Mouse (Mus musculus) MEL (cell line): ENCODE results near the gene 4930432M17Rik. TPM values are rescaled to one million over a fixed set of nuclear protein-coding genes. Genes with fewer than 3 reads are reported as not detected.
A peak's percentile ranks its signal among the peaks of the same experiment; 100 is the strongest.

Source experiments
- DNase-seq: peaks from one replicate; pipeline ENCODE4 v3.0.0; 2011; ENCODE audit warnings: low read depth, low spot score
- H3K27ac ChIP-seq: 2 replicates; pipeline ENCODE4 v1.5.1; 2012; ENCODE audit warnings: low read depth, mild to moderate bottlenecking, control low read depth, low read length, moderate library complexity; ENCODE audit not compliant: control insufficient read depth
- H3K27me3 ChIP-seq, 2 experiments: fragments of 150-350 bp in 1 of 2; sonication (generic) in 1 of 2; 2 replicates each; pipeline ENCODE4 v1.6.1; 2012; ENCODE audit warnings: low read length in 2 of 2, mild to moderate bottlenecking in 2 of 2, improper control_type of control experiment in 1 of 2, moderate library complexity in 1 of 2; ENCODE audit not compliant: insufficient read depth in 2 of 2, control insufficient read depth in 1 of 2
- H3K36me3 ChIP-seq, 2 experiments: 2 replicates each; pipeline ENCODE4 v1.6.1; 2012 to 2014; ENCODE audit warnings: low read length in 2 of 2, improper control_type of control experiment in 1 of 2, inconsistent platforms in 1 of 2, mild to moderate bottlenecking in 1 of 2; ENCODE audit not compliant: insufficient read depth in 2 of 2, control insufficient read depth in 1 of 2
- H3K4me1 ChIP-seq, 2 experiments: fragments of 150-350 bp in 1 of 2; sonication (generic) in 1 of 2; 2 replicates each; pipeline ENCODE4 v1.6.1; 2012; ENCODE audit warnings: low read length in 2 of 2, improper control_type of control experiment in 1 of 2, mild to moderate bottlenecking in 1 of 2; ENCODE audit not compliant: insufficient read depth in 2 of 2, control insufficient read depth in 1 of 2
- H3K4me3 ChIP-seq, 2 experiments: fragments of 150-350 bp in 1 of 2; sonication (generic) in 1 of 2; 2 replicates each; pipeline ENCODE4 v1.5.1; 2012; ENCODE audit warnings: low read depth in 2 of 2, low read length in 2 of 2, mild to moderate bottlenecking in 2 of 2, moderate library complexity in 2 of 2, control low read depth in 1 of 2, improper control_type of control experiment in 1 of 2; ENCODE audit not compliant: control insufficient read depth in 1 of 2, insufficient read depth in 1 of 2
- H3K79me2 ChIP-seq: 2 replicates; pipeline ENCODE4 v1.6.1; 2012; ENCODE audit warnings: mild to moderate bottlenecking, low read length, moderate library complexity; ENCODE audit not compliant: control insufficient read depth, poor library complexity, insufficient read depth
- H3K9ac ChIP-seq: 2 replicates; pipeline ENCODE4 v1.6.1; 2012; ENCODE audit warnings: low read depth, mild to moderate bottlenecking, control low read depth, low read length, moderate library complexity; ENCODE audit not compliant: control insufficient read depth, poor library complexity, severe bottlenecking
- H3K9me3 ChIP-seq: fragments of 150-350 bp; sonication (generic); replicated peaks from 2 replicates; pipeline ENCODE4 v1.6.1; 2012; ENCODE audit warnings: mild to moderate bottlenecking, low read length, improper control_type of control experiment, moderate library complexity; ENCODE audit not compliant: insufficient read depth
- BHLHE40 ChIP-seq: IDR thresholded peaks from 2 replicates; pipeline ENCODE4 v1.6.1; 2012; ENCODE audit warnings: low read depth, mild to moderate bottlenecking, inconsistent platforms, low read length, improper control_type of control experiment, borderline replicate concordance
- CHD2 ChIP-seq: IDR thresholded peaks from 2 replicates; pipeline ENCODE4 v1.6.1; 2011; ENCODE audit warnings: low read length, improper control_type of control experiment
- CTCF ChIP-seq, 3 experiments: IDR thresholded peaks in 2 of 3; conservative IDR thresholded peaks in 1 of 3; 2 replicates each; pipeline ENCODE4 v1.5.1; 2011 to 2012; ENCODE audit warnings: low read length in 3 of 3, low read depth in 2 of 3, mild to moderate bottlenecking in 2 of 3, improper control_type of control experiment in 1 of 3, inconsistent platforms in 1 of 3, mixed read lengths in 1 of 3, moderate library complexity in 1 of 3; ENCODE audit not compliant: control insufficient read depth in 1 of 3, insufficient read depth in 1 of 3, poor library complexity in 1 of 3, severe bottlenecking in 1 of 3
- ELF1 ChIP-seq: IDR thresholded peaks from 2 replicates; pipeline ENCODE4 v1.6.1; 2014; ENCODE audit warnings: low read depth, mild to moderate bottlenecking, inconsistent platforms, low read length, improper control_type of control experiment, moderate library complexity
- EP300 ChIP-seq, 2 experiments: IDR thresholded peaks; 2 replicates each; pipeline ENCODE4 v1.6.1; 2011; ENCODE audit warnings: improper control_type of control experiment in 2 of 2, low read length in 2 of 2, low read depth in 1 of 2, mild to moderate bottlenecking in 1 of 2
- GATA1 ChIP-seq: IDR thresholded peaks from 2 replicates; pipeline ENCODE4 v1.6.1; 2011; ENCODE audit warnings: low read depth, low read length, improper control_type of control experiment
- HCFC1 ChIP-seq: IDR thresholded peaks from 2 replicates; pipeline ENCODE4 v1.6.1; 2012; ENCODE audit warnings: low read depth, mild to moderate bottlenecking, inconsistent platforms, low read length, improper control_type of control experiment, moderate library complexity
- KAT2A ChIP-seq: conservative IDR thresholded peaks from 2 replicates; pipeline ENCODE4 v1.6.1; 2012; ENCODE audit warnings: low read depth, low read length, improper control_type of control experiment, inconsistent platforms
- MAFK ChIP-seq: IDR thresholded peaks from 2 replicates; pipeline ENCODE4 v1.6.1; 2011; ENCODE audit warnings: low read depth, mild to moderate bottlenecking, low read length, improper control_type of control experiment, borderline replicate concordance
- MAX ChIP-seq: IDR thresholded peaks from 2 replicates; pipeline ENCODE4 v1.6.1; 2011; ENCODE audit warnings: low read length, improper control_type of control experiment
- MXI1 ChIP-seq: IDR thresholded peaks from 2 replicates; pipeline ENCODE4 v1.6.1; 2011; ENCODE audit warnings: mild to moderate bottlenecking, low read depth, low read length, improper control_type of control experiment
- MYC ChIP-seq: IDR thresholded peaks from 2 replicates; pipeline ENCODE4 v1.6.1; 2011; ENCODE audit warnings: low read depth, mild to moderate bottlenecking, low read length, improper control_type of control experiment, moderate library complexity
- NELFE ChIP-seq: IDR thresholded peaks from 2 replicates; pipeline ENCODE4 v1.6.1; 2011; ENCODE audit warnings: low read depth, low read length, improper control_type of control experiment
- NRF1 ChIP-seq: IDR thresholded peaks from 2 replicates; pipeline ENCODE4 v1.6.1; 2014; ENCODE audit warnings: low read depth, mild to moderate bottlenecking, inconsistent platforms, low read length, improper control_type of control experiment, moderate library complexity; ENCODE audit not compliant: poor library complexity, insufficient read depth, severe bottlenecking
- POLR2A ChIP-seq, 2 experiments: IDR thresholded peaks; 2 replicates each; pipeline ENCODE4 v1.6.1; 2011 to 2012; ENCODE audit warnings: low read length in 2 of 2, mild to moderate bottlenecking in 2 of 2, control low read depth in 1 of 2, improper control_type of control experiment in 1 of 2, low read depth in 1 of 2, moderate library complexity in 1 of 2; ENCODE audit not compliant: control insufficient read depth in 1 of 2, insufficient read depth in 1 of 2, poor library complexity in 1 of 2
- POLR2AphosphoS2 ChIP-seq: IDR thresholded peaks from 2 replicates; pipeline ENCODE4 v1.6.1; 2011; ENCODE audit warnings: low read length, improper control_type of control experiment
- POLR2AphosphoS5 ChIP-seq: IDR thresholded peaks from 2 replicates; pipeline ENCODE4 v1.6.1; 2012; ENCODE audit warnings: low read depth, borderline replicate concordance, mild to moderate bottlenecking, inconsistent platforms, low read length, moderate library complexity, mixed read lengths
- SIN3A ChIP-seq: IDR thresholded peaks from 2 replicates; pipeline ENCODE4 v1.6.1; 2012; ENCODE audit warnings: low read length, improper control_type of control experiment, inconsistent platforms
- SMC3 ChIP-seq: IDR thresholded peaks from 2 replicates; pipeline ENCODE4 v1.6.1; 2011; ENCODE audit warnings: low read depth, low read length, improper control_type of control experiment
- TAL1 ChIP-seq: IDR thresholded peaks from 2 replicates; pipeline ENCODE4 v1.6.1; 2012; ENCODE audit warnings: mild to moderate bottlenecking, inconsistent platforms, low read length, moderate library complexity, mixed read lengths
- TBP ChIP-seq: IDR thresholded peaks from 2 replicates; pipeline ENCODE4 v1.8.0; 2011; ENCODE audit warnings: low read depth, low read length, improper control_type of control experiment
- TCF12 ChIP-seq: IDR thresholded peaks from 2 replicates; pipeline ENCODE4 v1.6.1; 2014; ENCODE audit warnings: low read depth, mild to moderate bottlenecking, inconsistent platforms, low read length, improper control_type of control experiment, moderate library complexity
- USF1 ChIP-seq: IDR thresholded peaks from 2 replicates; pipeline ENCODE4 v1.6.1; 2014; ENCODE audit warnings: low read depth, mild to moderate bottlenecking, inconsistent platforms, low read length, improper control_type of control experiment, moderate library complexity
- ZC3H11A ChIP-seq: IDR thresholded peaks from 2 replicates; pipeline ENCODE4 v1.6.1; 2012; ENCODE audit warnings: low read depth, mild to moderate bottlenecking, inconsistent platforms, low read length, improper control_type of control experiment
- ZKSCAN1 ChIP-seq: IDR thresholded peaks from 2 replicates; pipeline ENCODE4 v1.6.1; 2012; ENCODE audit warnings: low read depth, mild to moderate bottlenecking, inconsistent platforms, low read length, improper control_type of control experiment, moderate library complexity
- ZMIZ1 ChIP-seq: IDR thresholded peaks from 2 replicates; pipeline ENCODE4 v1.6.1; 2012; ENCODE audit warnings: low read depth, mild to moderate bottlenecking, inconsistent platforms, low read length, improper control_type of control experiment, moderate library complexity
- polyA plus RNA-seq, 2 experiments: library from polyadenylated mRNA; stranded (reverse) in 1 of 2; unstranded in 1 of 2; fragments of >175 nt in 1 of 2; fragments of >200 nt in 1 of 2; gene quantifications; 2 replicates each; pipeline versions ENCODE4 v1.2.1 to v1.2.4; 2012; ENCODE audit warnings: low replicate concordance in 2 of 2, low read depth in 1 of 2; ENCODE audit not compliant: insufficient read length in 2 of 2, insufficient read depth in 1 of 2, missing spikeins in 1 of 2
- total RNA-seq: library from RNA; depleted of rRNA; stranded (reverse); fragments of 300-350 nt; gene quantifications from 2 replicates; pipeline ENCODE4 v1.2.3, GENCODE M21; 2012

The 4930432M17Rik gene
- total and polyA plus RNA-seq, 3 experiments, result not detected

DNA sequence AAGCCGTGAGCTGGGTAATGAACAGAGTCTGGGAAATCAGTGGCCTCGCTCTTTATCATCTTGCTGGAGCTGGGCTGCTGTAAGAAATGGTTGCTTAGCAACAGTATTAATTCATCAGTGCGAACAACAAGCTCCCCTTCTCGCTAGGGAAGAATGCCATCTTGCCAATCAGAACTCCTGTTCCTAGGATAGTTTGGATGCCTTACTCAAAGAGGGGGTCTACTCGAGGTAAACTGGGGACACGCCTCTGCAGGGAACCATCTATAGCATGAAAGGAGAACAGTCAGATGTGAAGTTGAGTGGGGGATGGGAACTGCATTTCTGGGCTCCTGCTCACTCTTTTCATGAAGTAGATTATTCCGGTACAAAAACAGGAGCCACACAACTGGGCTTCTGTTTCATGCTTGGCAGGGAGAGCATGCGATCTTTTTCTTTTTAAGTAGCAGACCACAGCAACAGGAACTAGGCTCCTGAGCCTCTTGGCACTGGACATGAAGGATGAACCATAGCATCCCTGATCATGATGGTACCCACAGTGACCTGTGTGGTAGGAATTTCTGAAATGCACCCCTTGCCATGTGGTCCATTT, 29.9 kb downstream of the 4930432M17Rik start:
- Histone ChIP-seq H3K9ac (no peak overlapping the region), H3K4me3 (no peak overlapping the region), H3K27ac (no peak overlapping the region), H3K4me1 (peaks cover 0 to 7% of the 10 kb centered on the region in 2 experiments; a peak in 1 of 4 replicates), H3K79me2 (no peaks in the 10 kb centered on the region), H3K36me3 (no peaks in the 10 kb centered on the region), H3K27me3 (no peaks in the 10 kb centered on the region; a peak in 2 of 4 replicates), H3K9me3 (no peaks in the 10 kb centered on the region)
- DNase-seq, result no peak
- TF ChIP-seq ZKSCAN1, result no peak
- no peak for TF ChIP-seq CHD2
- no peak for TF ChIP-seq KAT2A

DNA sequence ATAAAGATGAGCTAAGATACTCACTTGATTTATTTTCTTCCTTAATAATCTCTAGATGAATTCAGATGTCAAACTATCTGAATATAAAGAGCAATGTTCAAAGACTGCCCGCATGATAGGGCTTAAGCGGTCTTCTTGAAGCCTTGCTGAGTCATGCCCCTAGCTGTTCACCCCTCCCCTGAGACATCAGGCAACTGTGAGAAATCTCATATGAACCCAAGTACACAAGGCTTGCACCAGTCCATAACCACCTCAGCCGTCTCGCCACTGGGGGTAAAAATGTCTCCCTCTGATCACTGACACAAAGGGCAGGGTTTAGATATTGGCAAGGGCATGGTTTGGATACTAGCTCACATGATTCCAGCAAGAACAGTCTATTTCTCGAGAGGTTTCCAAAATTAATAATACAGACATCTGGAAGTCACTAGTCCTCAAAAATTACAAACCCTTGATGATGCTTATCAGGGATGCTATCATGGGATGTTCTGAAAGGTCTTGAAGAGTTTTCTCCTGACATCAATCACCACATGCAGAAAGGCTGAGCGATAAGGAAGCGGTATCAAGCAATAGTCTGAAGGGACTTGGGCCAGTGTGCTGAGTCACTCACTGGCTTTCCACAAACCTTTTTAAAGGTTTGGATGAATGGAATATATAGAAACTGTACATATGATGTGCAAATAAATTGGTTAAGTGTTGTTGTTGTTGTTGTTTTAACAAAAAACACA, 32.8 kb downstream of the 4930432M17Rik start:
- Histone ChIP-seq H3K9me3 (no peaks in the 10 kb centered on the region), H3K36me3 (no peaks in the 10 kb centered on the region), H3K79me2 (no peaks in the 10 kb centered on the region), H3K27ac (no peak overlapping the region), H3K9ac (no peak overlapping the region), H3K27me3 (no peaks in the 10 kb centered on the region; a peak in 2 of 4 replicates), H3K4me3 (no peak overlapping the region), H3K4me1 (no peaks in the 10 kb centered on the region)
- peak; percentile 6 for DNase-seq
- TF ChIP-seq TCF12 (no peak), BHLHE40 (no peak), SMC3 (no peak), KAT2A (no peak), POLR2A (IDR thresholded peaks at IDR 0.05; ENCODE audit: control insufficient read depth in 1 of 2, insufficient read depth in 1 of 2, low read depth in 1 of 2, low read length in 2 of 2, poor library complexity in 1 of 2) (no peak), TAL1 (no peak), EP300 (IDR thresholded peaks at IDR 0.05; ENCODE audit: low read depth in 1 of 2, low read length in 2 of 2) (no peak), MAX (no peak), CTCF (IDR thresholded peaks at IDR 0.05 in 2 of 3, conservative IDR thresholded peaks at IDR 0.05 in 1 of 3; ENCODE audit: control insufficient read depth in 1 of 3, insufficient read depth in 1 of 3, low read depth in 2 of 3, low read length in 3 of 3, poor library complexity in 1 of 3, severe bottlenecking in 1 of 3) (no peak), USF1 (no peak), ELF1 (no peak), GATA1 (no peak)

GRCm38 (mm10) chr3:121703880-121704243, 33.3 kb downstream of the 4930432M17Rik start:
- Histone ChIP-seq H3K9ac (no peak overlapping the region), H3K4me3 (no peak overlapping the region), H3K79me2 (no peaks in the 10 kb centered on the region), H3K4me1 (no peaks in the 10 kb centered on the region), H3K9me3 (no peaks in the 10 kb centered on the region), H3K27ac (no peak overlapping the region), H3K27me3 (no peaks in the 10 kb centered on the region; a peak in 2 of 4 replicates), H3K36me3 (no peaks in the 10 kb centered on the region)
- DNase-seq, result no peak
- TF ChIP-seq ZC3H11A (no peak), MAFK (no peak), POLR2AphosphoS5 (no peak), TBP (no peak), CTCF (IDR thresholded peaks at IDR 0.05 in 2 of 3, conservative IDR thresholded peaks at IDR 0.05 in 1 of 3; ENCODE audit: control insufficient read depth in 1 of 3, insufficient read depth in 1 of 3, low read depth in 2 of 3, low read length in 3 of 3, poor library complexity in 1 of 3, severe bottlenecking in 1 of 3) (no peak), TAL1 (no peak), KAT2A (no peak), ZMIZ1 (no peak), POLR2AphosphoS2 (no peak), MXI1 (no peak), MYC (no peak), SIN3A (no peak), ZKSCAN1 (no peak), NRF1 (no peak), NELFE (no peak), HCFC1 (no peak)
